Mouse (Mus musculus): Measurements from ENCODE around the gene Hnrnpa1. TPM values are rescaled to one million over a fixed set of nuclear protein-coding genes. Genes with fewer than 3 reads are reported as not detected.

Gene Hnrnpa1
- polyA plus RNA-seq (2015; fragmentation: Nextera tagmentation; extraction: Ambion mirVana) = 1,090 and 1,133 TPM in 2 replicates

DNA sequence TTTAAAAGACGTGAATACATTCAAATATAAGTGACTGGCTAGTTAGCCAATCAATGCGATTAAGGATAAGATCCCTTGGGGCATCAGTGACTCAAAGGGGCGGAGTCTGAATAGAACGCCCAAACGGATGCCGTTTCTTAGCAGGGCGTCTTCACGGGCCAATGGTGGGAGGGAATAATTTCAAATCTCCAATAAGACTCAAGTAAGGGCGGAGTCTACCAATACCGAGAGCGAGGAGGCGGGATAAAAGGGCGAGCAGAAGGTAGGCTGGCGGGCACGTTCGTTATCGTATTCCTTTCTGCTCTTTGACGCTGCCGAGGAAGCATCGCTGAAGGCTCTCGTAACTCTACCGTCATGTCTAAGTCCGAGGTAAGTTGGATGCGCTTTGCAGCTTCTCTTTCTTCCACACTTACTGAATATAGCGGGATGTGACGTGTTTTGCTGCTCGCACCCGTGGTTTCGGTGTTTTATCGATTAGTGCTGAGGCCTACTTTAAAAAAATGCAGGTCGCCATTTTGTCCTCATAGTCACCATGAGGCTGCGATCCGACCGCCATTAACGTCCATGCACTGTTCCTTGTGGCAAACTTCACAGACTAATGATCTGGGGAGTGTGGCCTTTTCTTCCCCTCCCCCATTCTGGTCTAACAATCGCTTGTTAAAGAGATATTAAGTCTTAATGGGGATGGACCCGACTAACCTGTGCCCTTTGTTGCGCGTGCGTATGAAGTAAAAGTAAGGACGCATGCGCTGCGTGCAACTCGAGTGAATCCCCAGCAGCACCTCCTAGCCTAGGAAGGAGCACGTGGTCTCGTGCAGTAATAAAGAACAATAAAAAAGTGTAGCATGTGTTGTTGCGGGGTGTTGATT, at the start of gene Hnrnpa1:
Gene Hnrnpa1, plus strand, starts transcription at position 273 of the 869 bp plus-strand sequence.
- Histone ChIP-seq H3K4me1 (peaks cover 37% of the 10 kb centered on the region), H3K27me3 (no peaks in the 10 kb centered on the region), H3K9me3 (no peaks in the 10 kb centered on the region), H3K27ac (peak within 1 kb of the TSS; percentile 93), H3K4me3 (peak within 1 kb of the TSS; percentile 68), H3K9ac (peak within 1 kb of the TSS; percentile 88), H3K4me2 (peak within 1 kb of the TSS; percentile 88), H3K36me3 (peaks cover 40% of the 10 kb centered on the region)
- ATAC-seq (ENCODE audit: insufficient number of reproducible peaks, insufficient read depth, low FRiP score, low TSS enrichment, low read depth) = peak; percentile 92
- whole genome bisulfite sequencing = under 1% methylated on average over 47 of the region's 47 CpGs

DNA sequence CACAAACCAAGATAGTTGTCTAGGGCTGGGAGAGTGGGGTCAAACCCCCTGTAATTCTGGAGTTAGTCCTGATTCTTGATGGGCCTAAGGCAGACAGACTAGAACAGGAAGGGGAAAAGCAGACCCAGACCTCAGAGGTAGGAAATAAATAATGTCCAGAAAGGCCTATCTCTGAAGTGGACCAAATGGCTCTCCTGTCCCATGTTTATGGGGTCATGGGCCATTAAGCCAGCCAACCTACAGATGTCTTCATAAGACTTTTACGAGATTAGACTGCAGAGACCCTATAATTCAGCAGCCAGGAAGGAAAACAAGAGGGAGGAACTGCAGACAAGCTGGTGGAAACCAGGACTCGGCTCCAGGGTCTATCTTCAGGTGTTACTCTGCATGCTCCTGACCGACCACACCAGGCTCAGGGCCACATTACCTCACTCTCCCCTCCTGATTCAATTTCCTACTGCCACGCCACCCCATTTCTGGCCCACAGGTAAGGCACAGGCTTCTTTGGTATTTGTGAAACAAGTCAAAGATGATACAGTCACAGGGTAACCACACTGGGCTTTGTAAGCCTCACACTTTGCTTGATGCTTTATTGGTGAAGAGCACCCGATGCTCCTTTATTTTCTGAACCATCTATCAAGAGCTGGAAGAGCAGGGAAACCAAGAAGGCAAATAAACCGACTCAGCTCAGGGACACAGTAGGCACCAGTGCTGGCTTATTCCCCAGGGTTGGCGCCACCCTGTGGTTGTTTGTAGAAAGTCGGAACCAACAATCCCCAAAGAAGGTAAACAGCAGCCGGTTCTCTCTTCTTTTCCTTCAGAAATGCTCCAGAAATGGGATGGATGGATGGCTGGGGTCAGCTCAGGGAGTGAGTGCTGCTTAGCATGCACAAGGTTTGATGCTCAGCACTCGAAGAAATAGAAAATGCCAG, 49.4 kb upstream of the Hnrnpa1 start:
- Histone ChIP-seq H3K27me3 (no peaks in the 10 kb centered on the region), H3K9ac (no peak overlapping the region), H3K36me3 (peaks cover 62% of the 10 kb centered on the region), H3K4me1 (no peaks in the 10 kb centered on the region), H3K9me3 (no peaks in the 10 kb centered on the region), H3K27ac (no peak overlapping the region), H3K4me3 (no peak overlapping the region), H3K4me2 (no peak overlapping the region)
- 67% methylated on average over 10 of the region's 10 CpGs for WGBS
- ATAC-seq (ENCODE audit: insufficient number of reproducible peaks, insufficient read depth, low FRiP score, low TSS enrichment, low read depth) = no peak

DNA sequence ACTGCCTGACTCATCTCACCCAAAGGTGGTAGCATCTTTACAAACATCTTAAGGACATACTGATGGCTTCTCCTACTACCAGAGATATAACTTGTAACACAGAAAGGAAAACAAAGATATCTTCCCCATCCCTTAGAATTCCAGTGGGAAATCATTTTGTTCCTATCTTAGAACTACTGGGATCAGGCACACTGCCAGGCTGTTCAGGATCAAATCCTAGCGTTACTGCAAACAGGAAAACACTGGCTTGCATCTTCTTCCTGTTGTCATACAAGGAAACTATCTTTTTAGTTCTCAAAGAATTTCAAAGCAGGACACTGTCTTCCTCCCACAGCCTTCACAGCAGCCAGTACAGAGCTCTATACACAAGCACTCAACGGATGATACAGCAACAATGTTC, 46.6 kb upstream of the Hnrnpa1 start:
- Histone ChIP-seq H3K27me3 (no peaks in the 10 kb centered on the region), H3K9me3 (no peaks in the 10 kb centered on the region), H3K9ac (no peak overlapping the region), H3K4me2 (no peak overlapping the region), H3K27ac (no peak overlapping the region), H3K36me3 (peaks cover 84% of the 10 kb centered on the region), H3K4me3 (no peak overlapping the region), H3K4me1 (no peaks in the 10 kb centered on the region)
- ATAC-seq (ENCODE audit: insufficient number of reproducible peaks, insufficient read depth, low FRiP score, low TSS enrichment, low read depth) = no peak
- 90% methylated on average over 2 of the region's 2 CpGs for WGBS

DNA sequence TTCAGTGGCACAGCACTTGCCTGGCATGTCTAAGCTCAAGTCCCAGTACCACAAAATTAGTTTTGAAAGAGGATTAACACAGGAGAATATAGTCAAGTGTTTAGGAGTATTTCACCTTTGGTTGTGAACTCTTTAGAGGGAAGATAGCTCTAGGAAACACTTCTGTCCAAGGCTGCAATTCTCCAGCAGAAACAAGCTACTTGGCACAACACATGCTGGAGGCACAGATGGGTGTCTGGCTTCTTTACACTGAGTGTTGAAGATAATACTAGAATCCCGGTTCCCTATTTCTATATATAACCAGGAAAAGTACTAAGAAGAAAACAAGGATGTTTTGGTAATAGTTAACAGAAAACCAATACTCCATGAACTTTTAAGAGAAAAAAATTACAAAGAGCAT, 43.4 kb upstream of the Hnrnpa1 start:
- Histone ChIP-seq H3K27me3 (no peaks in the 10 kb centered on the region), H3K9me3 (no peaks in the 10 kb centered on the region), H3K4me1 (peaks cover 2% of the 10 kb centered on the region; the same call in 1 of the 2 replicates), H3K27ac (no peak overlapping the region), H3K36me3 (peaks cover 80% of the 10 kb centered on the region), H3K9ac (no peak overlapping the region), H3K4me2 (no peak overlapping the region), H3K4me3 (no peak overlapping the region)
- 83% methylated on average over 1 of the region's 1 CpGs for WGBS
- no peak for ATAC-seq (ENCODE audit: insufficient number of reproducible peaks, insufficient read depth, low FRiP score, low TSS enrichment, low read depth)

DNA sequence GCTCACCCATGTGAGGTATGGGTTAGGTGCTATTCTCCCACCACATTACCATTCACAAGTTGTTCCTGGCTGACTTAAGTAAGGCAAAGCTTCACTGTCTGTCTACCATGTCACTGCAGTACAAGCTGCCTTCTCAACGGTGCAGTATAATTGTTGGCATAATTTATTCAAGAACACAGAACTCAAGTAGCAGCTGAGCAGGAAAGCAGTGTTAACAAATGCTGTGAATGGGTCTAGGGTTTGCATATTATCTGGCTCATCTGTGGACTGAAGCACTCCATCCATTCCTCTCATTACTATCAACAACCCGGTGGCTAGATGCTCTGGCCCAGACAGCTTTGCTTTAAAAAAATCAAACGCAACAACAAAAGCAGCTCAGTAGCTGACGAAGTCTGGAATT, 42.4 kb upstream of the Hnrnpa1 start:
- peaks cover 72% of the 10 kb centered on the region for H3K36me3 ChIP-seq
- 87% methylated on average over 4 of the region's 4 CpGs for WGBS
- no peaks in the 10 kb centered on the region for H3K9me3 ChIP-seq
- no peak overlapping the region for H3K4me3 ChIP-seq
- ATAC-seq (ENCODE audit: insufficient number of reproducible peaks, insufficient read depth, low FRiP score, low TSS enrichment, low read depth) = no peak
- no peak overlapping the region for H3K27ac ChIP-seq
- H3K4me1 ChIP-seq = peaks cover 4% of the 10 kb centered on the region; the same call in 1 of the 2 replicates
- no peaks in the 10 kb centered on the region for H3K27me3 ChIP-seq
- H3K4me2 ChIP-seq = no peak overlapping the region
- H3K9ac ChIP-seq = no peak overlapping the region

DNA sequence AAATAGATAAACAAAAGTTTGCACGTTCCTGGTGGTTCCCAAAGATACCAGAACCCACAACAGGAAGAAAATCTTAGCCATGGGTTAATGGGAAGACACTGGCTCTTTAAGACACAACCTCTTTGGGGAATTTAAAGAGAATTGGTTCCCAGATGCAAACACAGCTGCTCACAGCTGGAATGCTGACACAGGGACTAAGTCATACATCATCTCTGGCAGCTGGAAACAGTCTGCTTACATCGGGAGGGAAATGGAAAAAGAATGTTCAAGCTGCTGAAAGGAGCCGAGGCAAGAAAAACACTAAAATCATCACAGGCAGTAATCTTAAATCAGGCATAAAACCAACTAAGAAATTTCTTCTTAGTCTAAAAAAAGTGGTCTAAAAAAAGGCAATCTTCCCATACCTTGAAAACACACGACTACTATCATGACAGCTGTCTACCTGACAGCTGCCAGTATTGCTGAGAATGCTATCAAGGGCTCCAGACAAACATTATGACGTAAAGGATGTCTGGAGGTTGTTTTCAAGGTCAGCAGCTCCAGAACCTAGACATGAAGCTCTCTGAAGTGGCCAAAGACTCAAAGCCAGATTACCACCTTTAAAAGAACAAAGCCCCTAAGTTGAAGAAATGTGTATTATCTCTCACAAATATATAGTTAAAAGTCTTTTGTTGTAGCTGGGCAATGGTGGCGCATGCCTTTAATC, 38.0 kb upstream of the Hnrnpa1 start:
- 53% methylated on average over 6 of the region's 6 CpGs for WGBS
- H3K27ac ChIP-seq = peak overlapping the region; percentile 40; the same call in 1 of the 2 replicates
- ATAC-seq (ENCODE audit: insufficient number of reproducible peaks, insufficient read depth, low FRiP score, low TSS enrichment, low read depth) = no peak

DNA sequence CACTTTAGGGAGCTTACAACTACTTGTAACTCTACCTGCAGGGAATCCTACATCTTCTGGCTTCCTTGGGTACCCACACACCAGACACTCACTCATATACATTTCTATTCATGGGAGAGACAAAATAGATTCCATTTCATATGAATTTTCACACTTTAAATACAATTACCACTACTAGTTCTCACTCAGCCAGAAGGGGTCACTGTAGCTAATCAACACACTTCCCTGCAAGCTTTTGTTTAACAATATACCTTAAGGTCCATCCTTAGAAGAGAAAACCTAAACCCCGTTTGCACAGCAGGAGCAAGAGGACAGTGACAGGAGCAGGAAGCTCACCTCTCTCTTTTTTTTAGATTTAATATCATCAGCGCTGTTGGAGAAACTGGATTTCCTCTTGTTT, 35.1 kb upstream of the Hnrnpa1 start:
- Histone ChIP-seq H3K4me3 (no peak overlapping the region), H3K9me3 (no peaks in the 10 kb centered on the region), H3K4me2 (no peak overlapping the region), H3K36me3 (peaks cover 71% of the 10 kb centered on the region), H3K9ac (no peak overlapping the region), H3K27ac (no peak overlapping the region), H3K27me3 (no peaks in the 10 kb centered on the region), H3K4me1 (peaks cover 4% of the 10 kb centered on the region; the same call in 1 of the 2 replicates)
- ATAC-seq (ENCODE audit: insufficient number of reproducible peaks, insufficient read depth, low FRiP score, low TSS enrichment, low read depth) = no peak
- 63% methylated on average over 2 of the region's 2 CpGs for WGBS

More for the DNA sequence above, 38.0 kb upstream of the Hnrnpa1 start:
- H3K9me3 ChIP-seq = no peaks in the 10 kb centered on the region
- H3K27me3 ChIP-seq = no peaks in the 10 kb centered on the region
- no peak overlapping the region for H3K4me2 ChIP-seq
- no peak overlapping the region for H3K4me3 ChIP-seq
- H3K36me3 ChIP-seq = peaks cover 68% of the 10 kb centered on the region
- no peak overlapping the region for H3K9ac ChIP-seq
- peaks cover 4% of the 10 kb centered on the region; the same call in 1 of the 2 replicates for H3K4me1 ChIP-seq

DNA sequence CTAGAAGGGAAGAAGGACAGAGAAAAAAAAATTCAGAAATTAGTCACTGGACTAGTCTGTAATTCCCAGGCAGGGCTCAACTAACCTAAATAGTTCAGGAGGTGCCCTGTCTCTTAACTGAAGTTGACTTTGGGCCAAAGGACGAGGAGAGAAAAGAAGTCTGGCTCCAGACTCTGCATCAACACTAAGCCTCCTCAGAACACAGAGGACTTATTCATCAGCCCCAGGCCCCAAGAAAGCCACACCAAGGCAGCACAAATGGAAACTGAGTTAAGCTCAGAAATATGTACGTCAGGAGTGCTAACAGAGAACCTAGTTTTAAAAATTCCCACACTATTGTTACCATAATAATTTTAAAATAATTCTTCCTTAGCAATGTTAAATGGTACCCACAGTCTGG, 26.1 kb upstream of the Hnrnpa1 start:
- Histone ChIP-seq H3K4me3 (peak overlapping the region; percentile 18; the same call in 1 of the 2 replicates), H3K36me3 (peaks cover 39% of the 10 kb centered on the region), H3K27me3 (no peaks in the 10 kb centered on the region), H3K27ac (peak overlapping the region; percentile 77), H3K4me2 (peak overlapping the region; percentile 51), H3K9ac (peak overlapping the region; percentile 44; the same call in 1 of the 2 replicates), H3K9me3 (no peaks in the 10 kb centered on the region), H3K4me1 (peaks cover 17% of the 10 kb centered on the region)
- no peak for ATAC-seq (ENCODE audit: insufficient number of reproducible peaks, insufficient read depth, low FRiP score, low TSS enrichment, low read depth)
- 16% methylated on average over 2 of the region's 2 CpGs for WGBS

DNA sequence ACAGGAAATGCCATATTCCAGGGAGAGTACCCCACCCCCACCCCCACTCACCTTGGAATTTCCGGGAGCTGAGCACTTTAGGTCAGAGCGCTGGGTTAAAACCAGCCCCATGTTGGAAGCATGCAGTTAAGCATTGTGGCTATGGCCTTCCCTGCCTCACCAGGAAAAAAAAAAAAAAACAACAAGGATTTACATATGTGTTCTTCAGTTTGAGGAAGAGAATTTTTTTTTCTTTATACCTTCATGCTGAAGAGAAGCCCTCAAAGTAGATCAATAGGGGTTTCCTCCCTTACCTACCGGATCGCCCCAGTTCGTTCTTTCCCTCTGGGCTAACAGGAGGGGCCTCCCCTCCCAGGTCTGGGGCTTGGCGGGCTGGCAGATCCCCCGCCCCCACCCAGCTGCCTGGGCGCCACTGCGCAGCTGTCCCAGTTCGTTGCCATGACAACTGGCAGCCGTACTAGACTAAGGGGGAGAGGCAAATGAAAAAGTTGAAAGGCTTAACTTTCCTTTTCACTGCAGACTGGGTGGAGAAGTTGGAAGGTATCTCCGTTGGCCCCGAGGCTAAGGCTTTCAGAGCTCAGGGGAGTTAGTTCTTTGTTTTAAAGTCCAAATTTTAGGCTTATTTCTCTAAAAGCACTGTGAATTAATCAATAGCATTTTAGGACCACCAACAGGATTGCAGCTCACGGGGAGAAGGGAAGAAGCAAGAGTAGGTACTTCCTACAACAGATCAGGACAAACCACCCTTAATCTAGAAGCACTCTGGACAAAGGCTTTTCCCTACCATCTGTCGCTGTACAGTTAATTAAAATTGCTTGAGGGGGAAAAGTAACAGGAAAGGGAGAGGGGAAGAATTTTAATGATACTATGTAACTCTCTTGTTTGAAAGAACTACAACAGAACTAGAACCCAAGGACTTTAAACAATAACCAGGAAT, 25.0 kb upstream of the Hnrnpa1 start:
- Histone ChIP-seq H3K4me2 (peak overlapping the region; percentile 64), H3K9me3 (no peaks in the 10 kb centered on the region), H3K4me1 (peaks cover 17% of the 10 kb centered on the region), H3K27me3 (no peaks in the 10 kb centered on the region), H3K9ac (peak overlapping the region; percentile 57), H3K4me3 (peak overlapping the region; percentile 39), H3K27ac (peak overlapping the region; percentile 95), H3K36me3 (peaks cover 28% of the 10 kb centered on the region)
- peak; percentile 96 for ATAC-seq (ENCODE audit: insufficient number of reproducible peaks, insufficient read depth, low FRiP score, low TSS enrichment, low read depth)
- WGBS = under 1% methylated on average over 15 of the region's 15 CpGs

DNA sequence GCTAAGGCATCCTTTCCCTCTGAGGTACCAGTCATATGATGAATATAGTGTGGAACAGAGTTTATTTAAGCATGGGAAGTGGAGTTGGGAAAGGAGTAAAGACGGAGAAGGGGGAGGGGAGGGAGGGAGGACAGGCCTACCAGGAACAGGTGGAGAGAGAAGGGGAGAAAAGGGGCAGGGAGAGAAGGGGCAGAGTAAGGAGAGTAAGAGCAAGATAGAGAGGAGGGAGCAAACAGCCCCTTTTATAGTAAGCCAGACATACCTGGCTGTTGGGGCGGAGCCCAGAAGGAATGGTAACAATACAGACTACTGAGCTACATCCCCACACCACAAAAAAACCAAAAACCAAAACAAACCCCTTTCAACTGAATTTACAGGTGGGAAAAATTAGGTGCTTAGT, 24.2 kb upstream of the Hnrnpa1 start:
- H3K9ac ChIP-seq = no peak overlapping the region
- peak overlapping the region; percentile 64 for H3K4me2 ChIP-seq
- peaks cover 20% of the 10 kb centered on the region for H3K36me3 ChIP-seq
- H3K4me1 ChIP-seq = peaks cover 22% of the 10 kb centered on the region
- no peaks in the 10 kb centered on the region for H3K27me3 ChIP-seq
- peak overlapping the region; percentile 39; the same call in 1 of the 2 replicates for H3K4me3 ChIP-seq
- no peak for ATAC-seq (ENCODE audit: insufficient number of reproducible peaks, insufficient read depth, low FRiP score, low TSS enrichment, low read depth)
- 28% methylated on average over 2 of the region's 2 CpGs for WGBS
- H3K27ac ChIP-seq = peak overlapping the region; percentile 95
- H3K9me3 ChIP-seq = no peaks in the 10 kb centered on the region
